Mouse (Mus musculus) liver, adult 2 months (tissue): ENCODE results near the gene Ift140.

Experiments
- CTCF ChIP-seq: fragments of 200-500 bp; IDR thresholded peaks from 2 replicates; pipeline ENCODE4 v1.5.1; 2011; ENCODE audit warnings: low read depth, low read length, control low read depth
- POLR2A ChIP-seq: fragments of 200-500 bp; IDR thresholded peaks from 2 replicates; pipeline ENCODE4 v1.6.1; 2011; ENCODE audit warnings: low read length, control low read depth; ENCODE audit not compliant: insufficient read depth; ENCODE audit errors: extremely low read depth

DNA sequence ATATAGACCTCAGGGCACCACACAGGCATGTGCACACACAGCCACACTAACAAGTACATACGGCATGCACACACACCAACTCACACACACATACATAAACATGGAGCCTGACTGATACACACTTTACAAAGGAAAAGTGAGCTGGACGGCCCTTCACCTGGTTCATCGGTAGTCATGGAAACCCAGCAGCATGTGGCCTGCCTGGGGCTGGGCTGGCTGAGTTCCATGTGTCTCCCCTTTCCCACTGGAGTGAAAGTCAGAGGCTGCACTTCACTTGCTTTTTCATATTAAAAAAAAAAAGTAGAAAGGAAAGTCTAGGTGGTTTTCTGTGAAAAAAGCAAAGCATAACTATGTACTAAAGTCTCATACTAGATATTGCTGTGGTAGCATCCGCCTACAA, 47.4 kb downstream of the Ift140 start:
- TF ChIP-seq POLR2A (no peak), CTCF (no peak)
